Mouse (Mus musculus): ENCODE results near the gene Pgm2l1. TPM values are rescaled to one million over a fixed set of nuclear protein-coding genes. Genes with fewer than 3 reads are reported as not detected.

The Pgm2l1 gene
- polyA plus RNA-seq, 1 experiment from 2014 or later: 6.2 TPM

DNA sequence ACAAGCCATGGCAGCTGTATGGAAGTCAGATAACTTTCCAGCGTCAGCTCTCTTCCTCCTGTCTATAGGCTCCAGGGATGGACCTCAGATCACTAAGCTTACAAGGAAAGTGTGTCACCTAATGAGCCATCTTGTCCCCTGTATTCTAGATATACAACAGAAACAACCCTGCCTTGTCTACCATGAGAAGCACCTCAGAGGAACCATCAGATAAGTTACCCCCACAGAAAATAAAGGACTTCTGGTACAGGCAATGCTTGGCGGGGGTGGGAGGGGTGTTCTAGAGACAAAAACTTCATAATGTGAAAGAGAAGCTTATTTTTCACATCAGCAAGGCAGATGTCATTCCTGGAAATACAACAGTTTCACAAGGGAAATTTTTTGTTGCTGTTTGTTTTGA is 21.1 kb upstream of the Pgm2l1 start:
- no peaks in the 10 kb centered on the region for H3K36me3 ChIP-seq (ENCODE audit: inconsistent target)
- H3K4me3 ChIP-seq (ENCODE audit: inconsistent target): no peak overlapping the region
- H3K27ac ChIP-seq: no peak overlapping the region
- H3K79me2 ChIP-seq (ENCODE audit: inconsistent target): no peaks in the 10 kb centered on the region
- 100% methylated on average over 2 of the region's 2 CpGs for WGBS (ENCODE audit: missing documents)

DNA sequence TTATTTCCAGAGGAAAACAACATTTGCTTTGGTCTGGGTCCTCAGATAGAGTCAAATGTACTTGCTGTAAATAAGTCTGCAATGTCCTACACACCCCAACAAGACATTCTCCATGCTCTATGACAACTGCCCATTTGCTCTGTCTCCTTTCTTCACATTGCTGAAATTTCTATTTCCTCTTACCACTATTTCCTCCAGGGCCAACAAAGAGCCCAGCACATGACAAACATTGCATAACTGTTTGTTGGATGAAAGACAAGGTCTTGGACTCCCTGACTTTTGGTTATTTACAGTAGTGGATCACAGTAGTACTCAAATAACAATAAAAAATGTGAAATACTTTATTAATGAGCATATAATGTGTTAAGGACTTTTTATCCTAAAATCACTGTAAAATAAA is 19.3 kb upstream of the Pgm2l1 start:
- Histone ChIP-seq H3K4me3 (ENCODE audit: inconsistent target) (no peak overlapping the region), H3K79me2 (ENCODE audit: inconsistent target) (no peaks in the 10 kb centered on the region), H3K36me3 (ENCODE audit: inconsistent target) (no peaks in the 10 kb centered on the region), H3K27ac (peak overlapping the region; percentile 74)

DNA sequence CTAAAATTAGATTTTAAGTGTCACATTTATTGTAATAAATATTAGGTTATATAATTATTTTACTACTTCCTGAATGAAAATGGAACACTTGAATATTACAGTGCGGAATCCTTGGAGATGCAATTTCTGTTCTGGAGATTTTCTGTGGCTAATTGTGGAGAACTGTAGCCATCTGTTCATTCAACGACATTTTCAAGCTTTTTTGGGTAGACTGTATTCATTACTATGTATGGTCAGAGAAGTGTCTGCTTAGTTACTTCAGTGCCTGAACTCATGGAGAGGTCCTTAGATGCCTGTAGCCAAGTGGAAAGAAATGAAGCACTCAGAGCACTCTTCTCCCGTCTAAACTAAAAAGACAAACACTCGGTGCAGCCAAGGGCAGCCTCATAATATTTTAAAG is 12.9 kb upstream of the Pgm2l1 start:
- H3K79me2 ChIP-seq (ENCODE audit: inconsistent target): no peaks in the 10 kb centered on the region
- no peak overlapping the region for H3K4me3 ChIP-seq (ENCODE audit: inconsistent target)
- WGBS (ENCODE audit: missing documents): 89% methylated on average over 4 of the region's 4 CpGs
- no peak overlapping the region for H3K27ac ChIP-seq
- H3K36me3 ChIP-seq (ENCODE audit: inconsistent target): no peaks in the 10 kb centered on the region

DNA sequence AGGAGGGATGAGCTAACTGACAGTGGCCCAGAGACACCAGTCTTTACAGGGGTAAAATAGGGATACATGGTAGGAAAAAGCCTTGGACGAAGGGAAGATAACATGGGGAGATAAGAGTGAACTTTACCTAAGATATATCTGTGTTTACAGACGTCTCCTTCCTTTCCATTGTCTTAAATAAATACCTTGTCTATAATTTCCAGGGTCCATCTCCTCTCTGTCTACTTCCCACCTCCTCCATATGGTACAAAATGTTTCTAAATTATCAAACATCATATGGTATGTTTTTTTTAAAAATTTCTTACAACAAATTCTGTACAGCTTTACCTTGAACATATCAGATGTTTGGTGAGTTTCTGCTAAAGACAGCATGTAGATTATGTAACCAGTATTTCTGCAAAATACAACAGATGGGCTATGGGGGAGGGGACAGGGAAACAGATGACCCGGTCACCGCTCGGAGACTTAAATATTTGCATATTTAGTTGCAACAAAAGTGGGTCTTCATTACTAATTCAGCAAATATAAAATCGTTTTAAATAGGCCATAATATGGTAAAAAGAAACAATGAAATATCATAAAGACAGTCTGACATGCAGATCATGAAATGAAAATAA is 12.0 kb upstream of the Pgm2l1 start:
- Histone ChIP-seq H3K27ac (peak overlapping the region; percentile 66), H3K36me3 (ENCODE audit: inconsistent target) (no peaks in the 10 kb centered on the region), H3K4me3 (ENCODE audit: inconsistent target) (peak overlapping the region; percentile 16; the same call in 1 of the 2 replicates), H3K79me2 (ENCODE audit: inconsistent target) (no peaks in the 10 kb centered on the region)
- 50% methylated on average over 5 of the region's 6 CpGs for WGBS (ENCODE audit: missing documents)

DNA sequence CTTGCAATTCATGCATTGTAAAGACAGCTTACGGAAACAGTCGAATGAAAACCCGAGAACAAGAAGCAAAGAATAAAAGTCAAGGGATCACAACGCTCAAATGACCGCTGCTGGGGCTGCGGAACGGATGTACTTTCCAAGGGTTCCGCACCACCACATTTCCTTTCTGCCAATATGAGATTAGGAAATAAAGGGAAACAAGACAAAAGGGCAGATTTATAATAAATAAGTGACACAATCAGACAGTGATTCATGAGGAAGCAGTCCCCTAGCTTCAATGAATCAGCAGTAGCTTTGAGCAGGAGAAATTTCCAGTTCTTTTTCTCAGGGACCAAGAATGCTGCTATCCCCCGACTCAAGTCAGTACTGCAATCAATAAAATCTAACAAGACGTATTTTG is 11.2 kb upstream of the Pgm2l1 start:
- H3K4me3 ChIP-seq (ENCODE audit: inconsistent target): peak overlapping the region; percentile 16; the same call in 1 of the 2 replicates
- H3K36me3 ChIP-seq (ENCODE audit: inconsistent target): no peaks in the 10 kb centered on the region
- peak overlapping the region; percentile 66 for H3K27ac ChIP-seq
- no peaks in the 10 kb centered on the region for H3K79me2 ChIP-seq (ENCODE audit: inconsistent target)
- WGBS (ENCODE audit: missing documents): 12% methylated on average over 10 of the region's 10 CpGs

DNA sequence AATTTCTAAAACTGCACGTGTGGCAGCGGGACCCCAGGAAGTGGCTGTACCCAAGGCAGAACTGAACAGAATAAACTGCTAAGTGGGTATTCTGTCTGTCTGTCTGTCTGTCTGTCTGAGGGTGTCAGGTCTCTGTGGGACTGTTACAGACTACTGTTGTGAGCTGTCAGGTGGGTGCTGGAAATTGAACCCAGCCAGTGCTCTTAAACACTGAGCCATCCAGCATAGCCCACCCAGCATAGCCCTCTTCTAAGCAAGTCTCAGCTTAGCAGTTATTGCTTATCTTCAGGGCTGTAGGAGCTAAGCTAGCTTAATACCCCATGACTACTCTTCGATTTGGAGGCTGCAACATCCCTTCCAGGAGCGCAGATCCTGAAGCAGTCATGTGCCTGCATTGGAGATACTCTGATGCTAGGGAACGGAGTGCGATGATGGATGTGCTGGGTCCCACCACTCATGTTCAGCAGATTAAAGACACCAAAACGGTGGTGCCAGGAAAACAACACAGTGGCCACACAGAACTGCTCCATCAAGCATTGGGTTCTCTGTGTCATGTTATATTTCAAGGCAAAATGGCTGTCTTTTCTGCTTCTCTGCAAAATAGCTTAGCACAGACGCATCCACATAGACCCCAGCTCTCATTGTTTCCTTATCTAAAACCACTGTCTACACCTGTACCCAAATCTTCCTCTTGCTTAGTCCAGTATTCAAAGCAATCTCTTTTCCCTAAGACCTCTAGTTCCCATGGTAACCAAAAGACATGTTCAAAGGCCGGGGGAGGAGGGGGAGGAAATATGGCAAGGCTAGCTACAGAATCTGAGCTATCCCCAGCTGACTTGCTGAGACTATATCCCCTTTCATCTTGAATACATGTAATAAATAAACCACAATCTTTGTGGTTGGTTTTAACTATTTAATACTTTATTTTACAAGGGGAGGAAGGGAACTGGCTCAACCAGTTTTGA is 10.3 kb upstream of the Pgm2l1 start:
- WGBS (ENCODE audit: missing documents): 82% methylated on average over 9 of the region's 9 CpGs
- H3K27ac ChIP-seq: peak overlapping the region; percentile 66
- H3K79me2 ChIP-seq (ENCODE audit: inconsistent target): no peaks in the 10 kb centered on the region
- H3K36me3 ChIP-seq (ENCODE audit: inconsistent target): no peaks in the 10 kb centered on the region
- no peak overlapping the region for H3K4me3 ChIP-seq (ENCODE audit: inconsistent target)

DNA sequence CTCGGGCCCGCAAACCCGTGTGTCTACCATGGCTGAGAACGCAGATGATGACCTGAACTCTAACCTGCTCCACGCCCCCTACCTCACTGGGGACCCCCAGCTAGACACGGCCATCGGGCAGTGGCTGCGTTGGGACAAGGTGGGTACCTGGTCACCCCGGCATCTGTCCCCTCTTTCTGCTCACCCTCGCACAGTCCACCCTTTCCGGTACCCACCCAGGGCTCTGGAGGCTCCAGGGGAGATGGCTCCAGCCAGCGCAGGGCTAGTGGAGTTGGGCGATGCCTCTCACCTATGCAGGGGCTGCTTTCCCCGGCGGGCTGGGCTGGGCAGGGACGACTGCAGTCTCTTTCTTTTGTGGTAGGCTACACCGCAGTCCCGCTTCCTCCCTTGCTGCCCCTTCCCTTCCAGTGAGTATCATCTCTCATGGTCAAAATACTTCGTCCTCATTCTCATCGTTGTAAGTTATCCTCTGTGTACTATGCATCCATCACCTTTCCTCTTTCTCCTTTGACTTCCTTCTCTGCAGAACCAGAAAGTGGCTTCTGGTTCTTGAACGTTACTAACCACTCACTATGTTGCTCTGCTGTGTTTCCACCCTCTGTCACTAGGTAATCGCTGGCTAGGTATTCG is 817 bp downstream of the Pgm2l1 start:
- 1% methylated on average over 22 of the region's 23 CpGs for WGBS (ENCODE audit: missing documents)
- Histone ChIP-seq H3K27ac (peak overlapping the region; percentile 51), H3K4me3 (ENCODE audit: inconsistent target) (peak overlapping the region; percentile 87), H3K36me3 (ENCODE audit: inconsistent target) (no peaks in the 10 kb centered on the region), H3K79me2 (ENCODE audit: inconsistent target) (no peaks in the 10 kb centered on the region; the same call in 1 of the 2 replicates)

DNA sequence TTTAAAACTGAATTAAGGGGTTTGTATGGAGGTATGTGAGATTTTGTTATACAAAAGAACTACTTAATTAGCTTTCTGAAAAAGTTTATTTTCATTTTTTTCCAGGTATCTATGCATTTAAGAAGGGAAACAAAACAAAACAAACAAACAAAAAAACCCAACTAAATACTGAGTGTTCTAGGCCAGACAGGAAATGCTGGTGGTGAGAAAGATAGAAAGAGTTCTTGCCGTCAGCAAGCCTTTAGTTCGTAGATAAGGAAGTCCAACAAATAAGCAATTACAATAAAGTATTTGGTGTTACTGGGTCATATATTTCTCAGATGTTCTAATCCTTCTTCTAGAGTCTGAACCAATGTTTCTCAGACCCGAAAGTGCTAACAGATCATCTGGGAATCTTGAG is 1.8 kb downstream of the Pgm2l1 start:
- WGBS (ENCODE audit: missing documents): 59% methylated on average over 3 of the region's 3 CpGs
- H3K36me3 ChIP-seq (ENCODE audit: inconsistent target): no peaks in the 10 kb centered on the region
- no peaks in the 10 kb centered on the region; the same call in 1 of the 2 replicates for H3K79me2 ChIP-seq (ENCODE audit: inconsistent target)
- no peak overlapping the region for H3K27ac ChIP-seq
- no peak overlapping the region; the same call in 1 of the 2 replicates for H3K4me3 ChIP-seq (ENCODE audit: inconsistent target)

DNA sequence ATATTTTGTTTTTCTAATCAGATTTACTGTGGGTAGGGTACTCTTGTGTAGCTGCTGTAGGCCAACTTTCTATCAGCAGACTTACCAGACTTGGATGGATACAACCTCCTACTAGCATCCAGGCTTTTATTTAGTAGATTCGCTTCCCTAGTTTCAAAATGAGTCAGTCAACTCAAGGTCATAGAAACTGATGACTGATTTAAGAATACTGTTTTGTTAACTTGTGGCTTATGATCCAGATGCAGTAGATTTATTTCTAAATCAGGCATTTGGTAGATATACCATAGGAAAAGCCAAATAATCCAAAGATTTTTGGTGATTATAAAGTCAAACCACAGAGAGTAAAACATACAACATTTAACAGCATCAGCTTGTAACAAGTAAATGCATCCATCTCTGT is 3.5 kb downstream of the Pgm2l1 start:
- Histone ChIP-seq H3K4me3 (ENCODE audit: inconsistent target) (no peak overlapping the region), H3K36me3 (ENCODE audit: inconsistent target) (no peaks in the 10 kb centered on the region), H3K79me2 (ENCODE audit: inconsistent target) (peaks cover 6% of the 10 kb centered on the region; the same call in 1 of the 2 replicates), H3K27ac (no peak overlapping the region)
- WGBS (ENCODE audit: missing documents): 100% methylated on average over 1 of the region's 1 CpGs

DNA sequence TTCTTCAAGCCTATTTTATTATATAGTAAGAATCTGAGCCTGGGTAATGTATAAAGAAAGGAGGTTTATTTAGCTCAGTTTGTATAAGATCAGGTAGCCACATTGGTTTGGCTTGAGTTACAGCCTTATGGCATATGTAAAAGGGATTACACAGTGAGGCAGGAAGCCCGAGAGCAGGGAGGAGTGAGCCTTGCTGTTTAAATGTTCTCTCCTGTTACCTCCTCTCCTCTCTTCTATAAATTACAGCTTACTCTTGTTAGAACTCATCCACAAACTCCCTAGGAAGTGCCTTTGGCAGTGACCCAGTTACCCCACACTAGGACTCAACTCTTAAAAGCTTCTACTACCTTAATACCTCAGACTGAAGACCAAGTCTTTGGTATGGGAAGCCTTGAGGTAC is 4.5 kb downstream of the Pgm2l1 start:
- H3K36me3 ChIP-seq (ENCODE audit: inconsistent target): no peaks in the 10 kb centered on the region
- peaks cover 14% of the 10 kb centered on the region; the same call in 1 of the 2 replicates for H3K79me2 ChIP-seq (ENCODE audit: inconsistent target)
- no peak overlapping the region for H3K4me3 ChIP-seq (ENCODE audit: inconsistent target)
- H3K27ac ChIP-seq: no peak overlapping the region
- 50% methylated on average over 1 of the region's 1 CpGs for WGBS (ENCODE audit: missing documents)

DNA sequence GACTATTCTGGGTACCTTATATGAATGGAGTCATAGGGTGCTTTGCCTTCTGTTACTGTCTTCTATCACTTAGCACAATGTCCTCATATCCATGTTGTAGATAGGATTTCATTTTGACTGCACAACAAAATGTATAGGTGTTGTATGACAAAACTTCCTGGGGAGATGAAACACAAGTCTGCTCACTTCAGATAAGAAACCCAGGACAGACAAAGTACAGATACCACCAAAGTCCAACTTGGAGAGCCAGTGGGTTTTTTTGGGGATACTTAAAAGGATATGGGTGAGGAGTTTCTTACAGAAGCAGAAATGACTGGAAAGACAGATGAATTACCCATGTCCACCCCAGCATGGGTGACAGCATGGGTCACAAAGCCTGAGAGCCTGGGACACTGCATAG is 6.5 kb downstream of the Pgm2l1 start:
- peaks cover 14% of the 10 kb centered on the region; the same call in 1 of the 2 replicates for H3K79me2 ChIP-seq (ENCODE audit: inconsistent target)
- H3K36me3 ChIP-seq (ENCODE audit: inconsistent target): no peaks in the 10 kb centered on the region
- no peak overlapping the region for H3K4me3 ChIP-seq (ENCODE audit: inconsistent target)
- no peak overlapping the region for H3K27ac ChIP-seq

DNA sequence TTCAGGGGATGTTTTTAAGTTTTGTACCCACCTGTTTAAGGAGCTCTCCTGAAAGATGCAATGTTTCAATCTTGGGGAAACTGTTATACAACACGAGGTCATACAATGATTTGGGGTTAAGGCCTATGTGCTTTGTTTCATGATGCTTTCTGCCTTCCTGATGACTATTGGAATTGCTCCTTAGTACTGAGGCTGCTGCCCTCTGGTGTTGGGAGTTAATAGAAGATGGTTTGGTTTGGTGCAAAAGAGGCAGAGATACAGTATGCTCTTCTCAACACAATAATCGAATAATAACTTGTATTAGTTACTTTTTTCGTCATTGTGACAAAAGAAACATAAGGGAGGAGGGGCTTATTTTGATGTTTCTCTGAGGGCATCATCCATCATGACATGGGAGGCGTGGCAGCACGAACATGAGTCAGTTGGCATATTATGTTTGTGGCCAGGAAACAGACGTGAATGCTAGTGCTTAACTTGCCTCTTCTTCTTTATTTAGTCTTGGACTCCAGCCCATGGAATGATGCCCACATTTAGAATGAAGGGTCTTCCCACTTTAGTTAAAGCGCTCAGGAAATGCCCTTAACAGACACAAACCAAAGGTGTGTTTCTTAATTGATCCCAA is 7.2 kb downstream of the Pgm2l1 start:
- Histone ChIP-seq H3K4me3 (ENCODE audit: inconsistent target) (no peak overlapping the region), H3K27ac (no peak overlapping the region), H3K36me3 (ENCODE audit: inconsistent target) (no peaks in the 10 kb centered on the region), H3K79me2 (ENCODE audit: inconsistent target) (peaks cover 14% of the 10 kb centered on the region; the same call in 1 of the 2 replicates)
- 30% methylated on average over 7 of the region's 7 CpGs for WGBS (ENCODE audit: missing documents)

DNA sequence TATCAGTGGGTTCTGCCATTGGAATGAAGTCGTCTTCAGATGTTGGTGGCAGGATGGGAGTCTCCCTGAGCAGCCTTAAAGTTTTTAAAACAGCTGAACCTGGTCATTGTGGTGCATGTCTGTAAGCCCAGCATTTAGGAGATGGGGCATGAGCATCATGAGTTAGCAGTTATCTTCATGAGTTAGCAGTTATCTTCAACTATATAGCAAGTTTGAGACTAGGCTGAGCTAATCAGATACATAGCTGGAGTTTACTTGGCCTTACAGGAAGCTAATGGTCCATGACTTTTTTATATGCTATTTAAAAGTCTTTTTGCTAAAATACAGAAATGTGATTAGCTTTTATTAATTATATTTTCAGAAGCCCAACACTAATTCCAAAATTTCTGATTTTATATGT is 11.1 kb downstream of the Pgm2l1 start:
- Histone ChIP-seq H3K79me2 (ENCODE audit: inconsistent target) (peaks cover 14% of the 10 kb centered on the region; the same call in 1 of the 2 replicates), H3K27ac (no peak overlapping the region), H3K36me3 (ENCODE audit: inconsistent target) (no peaks in the 10 kb centered on the region), H3K4me3 (ENCODE audit: inconsistent target) (no peak overlapping the region)
- 100% methylated on average over 1 of the region's 1 CpGs for WGBS (ENCODE audit: missing documents)

DNA sequence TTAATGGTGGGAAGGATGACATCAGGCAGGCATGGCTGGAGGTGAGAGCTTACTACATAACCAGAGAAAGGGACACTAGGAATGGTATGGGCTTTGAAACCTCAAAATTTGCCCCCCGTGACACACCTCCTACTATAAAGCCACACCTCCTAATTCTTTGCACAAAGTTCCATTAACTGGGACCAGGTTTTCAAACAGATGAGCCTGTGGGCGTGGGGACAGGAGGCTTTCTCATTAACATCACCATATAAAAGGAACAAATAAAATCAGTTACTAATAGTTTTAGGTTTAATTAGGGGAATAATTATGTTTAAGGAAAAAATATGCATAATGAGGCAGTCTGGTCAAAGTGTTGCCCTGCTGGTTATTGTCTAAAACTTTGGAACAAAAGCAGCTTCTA is 13.4 kb downstream of the Pgm2l1 start:
- Histone ChIP-seq H3K79me2 (ENCODE audit: inconsistent target) (peaks cover 8% of the 10 kb centered on the region; the same call in 1 of the 2 replicates), H3K4me3 (ENCODE audit: inconsistent target) (no peak overlapping the region), H3K36me3 (ENCODE audit: inconsistent target) (no peaks in the 10 kb centered on the region), H3K27ac (no peak overlapping the region)
- 95% methylated on average over 2 of the region's 2 CpGs for WGBS (ENCODE audit: missing documents)
